Mouse (Mus musculus): ENCODE data around the gene Asic2.

Asic2 gene

DNA sequence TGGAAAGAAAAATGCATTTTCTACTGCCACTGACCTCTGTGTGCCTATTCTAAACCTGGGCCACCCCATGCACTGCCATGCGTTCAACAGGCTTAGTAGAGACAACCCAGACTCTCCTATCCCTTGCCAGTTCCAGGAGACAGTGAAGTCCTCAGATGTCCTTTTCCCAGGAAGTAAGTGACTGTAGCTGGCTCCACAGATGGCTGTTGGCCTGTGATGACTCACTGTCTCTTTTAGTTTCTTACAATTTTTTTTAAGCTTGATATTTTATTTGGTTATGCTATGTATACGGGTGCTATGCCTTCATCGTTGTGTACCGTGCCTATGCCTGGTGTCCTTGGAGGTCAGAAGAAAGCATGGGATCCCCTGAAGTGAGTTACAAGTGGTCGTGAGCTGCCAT lies 370.7 kb downstream of the Asic2 start:
- no peak for DNase-seq

DNA sequence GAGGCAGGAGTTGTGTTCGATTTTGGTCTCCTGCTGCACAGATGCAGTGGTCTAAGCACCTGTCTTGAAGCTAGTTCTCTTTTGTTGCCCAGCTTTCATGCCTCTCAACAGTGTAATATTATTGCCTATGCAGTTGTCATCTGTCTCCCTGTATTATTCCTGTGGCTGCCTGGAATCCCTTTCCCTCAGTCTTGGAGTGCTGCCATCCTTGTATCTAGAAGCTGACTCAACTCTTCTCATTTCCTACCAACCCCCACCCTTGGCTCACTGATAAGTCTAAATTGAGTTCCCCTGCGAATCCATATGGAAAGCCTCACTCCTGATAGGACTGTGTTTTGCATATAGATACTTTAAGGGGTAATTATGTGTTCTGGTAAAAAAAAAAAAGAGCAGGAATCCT lies 373.0 kb downstream of the Asic2 start:
- DNase-seq = no peak

DNA sequence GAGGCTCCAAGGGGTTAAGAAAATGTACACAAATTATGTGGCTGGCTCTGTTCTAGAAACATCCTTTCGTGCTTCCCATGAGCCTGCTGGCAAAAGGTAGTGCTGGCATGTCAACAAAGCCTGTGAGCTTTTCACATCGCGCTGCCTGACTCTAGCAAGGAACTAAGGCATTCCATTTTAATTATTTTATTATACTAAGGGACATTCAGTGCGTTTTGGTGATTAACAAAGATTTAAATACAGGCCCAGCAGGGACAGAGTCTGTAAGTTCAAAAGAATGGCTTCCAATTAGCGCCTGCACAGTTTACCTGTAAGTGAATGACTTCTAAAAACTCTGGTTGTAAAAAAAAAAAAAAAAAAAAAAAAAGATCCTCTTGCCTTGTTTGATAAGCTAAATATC lies 375.5 kb downstream of the Asic2 start:
- DNase-seq = no peak

DNA sequence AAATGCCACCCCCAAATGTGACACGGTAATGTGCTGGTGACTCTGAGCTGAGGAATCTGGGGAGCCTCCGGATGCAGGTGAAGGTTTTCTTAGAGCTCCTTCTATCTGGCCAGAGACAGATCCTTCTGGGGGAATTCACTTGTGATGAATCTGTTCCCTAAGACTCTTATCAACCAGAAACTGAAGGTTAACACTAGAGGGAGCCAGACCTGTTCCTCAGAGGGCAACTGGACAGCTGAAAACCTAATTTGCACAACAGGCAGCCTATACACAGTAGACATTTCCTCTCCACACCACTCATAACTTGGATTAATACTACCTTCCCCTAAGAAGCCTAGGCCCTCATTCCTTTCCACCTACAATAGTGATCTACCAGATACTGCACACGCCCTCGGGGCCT lies 377.3 kb downstream of the Asic2 start:
- DNase-seq = no peak

DNA sequence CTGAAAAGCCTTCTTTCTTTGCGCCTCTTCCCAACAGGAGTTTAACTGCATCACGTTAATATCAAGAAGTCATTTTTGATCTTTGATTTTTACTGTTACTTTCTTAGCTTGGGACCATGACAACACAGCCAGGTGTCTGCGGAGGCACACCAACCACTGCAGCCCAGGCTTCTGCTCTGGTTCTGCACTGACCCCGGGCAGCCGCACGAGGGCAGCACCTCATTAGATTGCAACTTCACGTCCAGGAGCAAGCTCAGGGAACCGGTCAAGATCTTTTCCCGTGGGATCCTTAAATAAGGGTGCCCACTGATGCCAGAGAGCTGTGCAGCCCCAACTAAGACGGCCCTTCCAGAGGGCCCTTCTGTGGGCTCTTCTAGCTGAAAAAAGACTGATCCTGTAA lies 379.6 kb downstream of the Asic2 start:
- peak; percentile 24 for DNase-seq

DNA sequence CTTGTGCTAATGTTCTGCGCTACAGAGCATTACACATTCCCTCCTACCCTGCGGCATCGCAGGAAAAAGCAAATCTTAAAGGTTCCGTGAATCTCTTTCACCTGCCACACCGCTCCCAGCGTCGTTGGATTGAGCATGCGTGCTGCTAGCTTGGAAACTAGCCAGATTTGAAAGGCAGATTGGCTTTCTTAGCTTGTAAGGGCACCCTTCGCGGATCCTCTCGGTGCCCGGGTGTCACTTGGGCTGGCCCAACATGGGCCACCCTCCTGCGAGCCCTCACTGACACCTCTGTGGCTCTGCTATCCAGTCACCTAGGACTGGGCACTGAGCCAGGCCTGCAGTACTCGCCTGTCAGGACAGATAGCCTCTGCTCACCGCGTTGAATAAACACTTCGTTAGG lies 380.3 kb downstream of the Asic2 start:
- no peak for DNase-seq

DNA sequence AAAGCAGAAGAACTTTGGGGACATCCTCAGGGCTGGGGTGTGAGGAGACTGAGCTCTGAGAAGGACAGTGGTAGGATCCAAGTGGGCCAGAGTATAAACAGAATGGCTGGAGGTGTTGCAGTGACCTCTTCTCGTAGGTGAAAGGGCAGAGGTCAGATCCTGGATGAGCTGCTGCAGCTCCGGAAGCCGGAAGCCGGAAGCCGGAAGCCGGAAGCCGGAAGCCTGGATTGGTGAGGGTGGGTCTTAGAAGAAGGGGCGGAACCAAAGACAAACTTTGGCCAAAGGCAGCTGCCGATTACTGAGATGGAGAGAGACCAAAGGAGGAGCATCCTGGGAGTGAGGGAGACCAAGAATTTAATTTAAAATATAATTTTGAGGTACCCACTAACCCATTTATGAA lies 381.1 kb downstream of the Asic2 start:
- no peak for DNase-seq

DNA sequence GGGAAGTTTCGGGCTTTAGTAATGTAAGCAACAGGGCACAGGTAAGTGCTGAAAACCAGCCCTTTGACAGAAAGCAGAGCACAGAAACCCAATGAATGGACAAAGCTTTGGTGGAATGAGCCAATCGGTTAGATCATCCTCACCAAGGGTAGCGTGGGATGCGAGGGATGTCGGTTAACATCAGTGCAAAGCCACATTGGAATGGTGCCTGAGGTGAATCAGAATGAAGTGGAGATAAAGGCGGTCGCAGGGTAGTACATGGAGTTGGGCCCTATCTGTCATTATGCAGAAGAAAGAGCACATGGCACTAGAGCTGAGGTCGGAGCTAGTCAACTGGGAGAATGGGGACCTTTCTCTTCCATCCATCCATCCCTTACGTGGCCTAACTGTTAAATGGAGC lies 383.8 kb downstream of the Asic2 start:
- DNase-seq = no peak

DNA sequence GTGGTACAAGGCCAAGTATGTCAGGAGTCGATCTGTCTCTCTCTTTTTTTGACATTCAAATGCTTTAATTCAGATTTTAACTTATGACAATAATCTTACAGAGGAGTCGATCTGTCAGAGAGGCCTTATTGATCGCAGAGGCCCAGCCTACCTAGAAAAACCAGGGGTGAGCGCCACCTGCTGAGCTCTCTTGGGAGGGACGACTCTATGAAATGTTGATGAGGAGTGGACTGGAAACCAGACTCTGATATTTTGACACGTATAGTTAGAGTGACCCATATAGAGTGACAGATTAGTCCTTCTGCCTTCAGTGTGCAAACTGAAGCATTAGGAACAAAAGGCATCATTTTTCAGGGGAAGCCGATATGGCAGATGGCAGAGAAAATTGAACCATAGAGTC lies 385.1 kb downstream of the Asic2 start:
- no peak for DNase-seq

DNA sequence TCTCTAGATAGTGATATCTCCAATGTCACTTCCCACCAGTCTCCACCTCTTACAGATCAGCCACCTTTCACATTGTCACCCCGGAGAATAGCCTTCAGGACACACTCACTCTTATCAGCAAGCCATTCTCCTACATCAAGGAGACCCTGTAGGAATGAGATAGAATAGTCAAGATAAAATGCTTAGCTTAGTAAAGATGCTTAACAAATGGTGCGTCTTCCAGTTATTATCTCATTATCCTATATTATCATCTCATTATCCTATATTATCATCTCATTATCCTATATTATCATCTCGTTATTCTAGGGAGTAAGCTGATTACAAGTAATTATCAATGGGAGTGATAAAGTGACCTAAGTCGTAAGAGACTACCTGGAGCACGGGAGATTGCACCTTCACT lies 386.1 kb downstream of the Asic2 start:
- DNase-seq = no peak

DNA sequence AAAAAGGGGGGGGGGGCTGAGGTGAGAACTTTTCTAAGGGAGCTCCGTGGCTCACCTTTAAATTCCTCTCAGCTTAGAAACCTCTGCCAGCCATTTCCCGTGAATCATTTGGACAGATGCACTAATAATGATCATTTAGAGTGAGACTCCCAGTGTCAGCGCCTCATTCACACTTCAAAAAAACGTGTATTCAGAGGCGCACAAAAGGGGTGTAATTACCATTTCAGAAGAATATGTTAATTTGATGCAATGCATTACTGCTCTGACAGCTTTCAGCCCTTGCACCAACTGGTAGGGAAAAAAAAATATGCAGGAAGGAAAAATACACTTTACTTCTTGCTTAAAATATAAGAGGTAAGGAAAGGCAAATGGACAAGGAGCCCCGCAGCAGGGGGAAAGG lies 388.5 kb downstream of the Asic2 start:
- no peak for DNase-seq

DNA sequence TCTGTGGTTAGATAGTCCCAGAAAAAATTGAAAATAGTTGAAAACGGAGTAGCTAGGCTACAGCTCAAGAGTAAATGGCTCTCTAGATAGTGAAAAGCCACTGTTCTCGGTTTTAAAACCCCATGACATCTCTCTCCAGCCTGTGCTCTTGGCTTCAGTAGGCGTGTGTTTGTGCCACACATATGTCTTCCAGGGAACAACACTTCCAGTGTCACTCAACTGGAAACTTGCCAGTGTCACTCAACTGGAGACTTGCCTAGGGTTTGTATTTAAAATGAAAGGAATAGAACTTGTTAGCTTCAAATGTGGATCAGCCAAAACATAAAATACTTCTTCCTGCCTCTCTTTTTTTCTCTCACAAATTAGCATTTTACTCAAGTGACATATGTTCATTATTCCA lies 397.9 kb downstream of the Asic2 start:
- no peak for DNase-seq

DNA sequence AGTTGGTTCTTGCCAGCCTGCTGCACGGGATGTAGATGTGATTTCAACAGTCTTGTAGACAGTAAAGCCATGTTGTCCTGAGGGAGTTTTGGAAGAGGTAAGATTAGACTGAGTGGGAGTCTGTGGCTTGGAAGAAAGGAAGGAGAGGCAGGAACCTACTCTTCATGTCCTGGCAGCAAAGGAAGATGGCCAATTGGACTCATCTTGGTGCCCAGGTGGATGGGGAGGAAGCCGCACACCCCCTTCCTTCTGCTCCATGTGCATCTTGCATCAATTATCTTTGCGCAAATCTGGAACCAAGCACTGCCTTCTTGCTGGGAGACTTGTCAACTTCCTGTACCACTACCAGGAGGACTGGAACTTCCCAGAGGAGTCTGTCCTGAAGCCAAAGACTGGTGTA lies 403.4 kb downstream of the Asic2 start:
- no peak for DNase-seq

DNA sequence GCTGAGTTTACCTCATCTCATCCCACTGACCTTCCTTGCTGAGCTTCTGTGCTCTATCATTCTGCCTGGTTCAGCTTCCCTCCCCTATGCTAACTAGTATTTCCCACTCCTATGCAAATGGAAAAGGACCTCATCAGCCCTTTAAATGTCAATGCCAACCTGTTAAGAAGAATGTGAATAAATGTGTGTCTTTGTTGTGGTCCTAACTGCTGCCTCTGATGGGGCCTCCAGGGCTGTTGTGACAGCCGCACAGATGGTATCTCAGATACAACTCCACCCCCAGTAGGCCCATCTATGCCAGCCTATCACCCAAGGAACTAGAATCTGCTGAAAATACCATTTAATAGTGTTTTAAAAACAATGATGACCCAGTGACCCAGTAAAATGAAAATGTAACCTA lies 407.9 kb downstream of the Asic2 start:
- no peak for DNase-seq

DNA sequence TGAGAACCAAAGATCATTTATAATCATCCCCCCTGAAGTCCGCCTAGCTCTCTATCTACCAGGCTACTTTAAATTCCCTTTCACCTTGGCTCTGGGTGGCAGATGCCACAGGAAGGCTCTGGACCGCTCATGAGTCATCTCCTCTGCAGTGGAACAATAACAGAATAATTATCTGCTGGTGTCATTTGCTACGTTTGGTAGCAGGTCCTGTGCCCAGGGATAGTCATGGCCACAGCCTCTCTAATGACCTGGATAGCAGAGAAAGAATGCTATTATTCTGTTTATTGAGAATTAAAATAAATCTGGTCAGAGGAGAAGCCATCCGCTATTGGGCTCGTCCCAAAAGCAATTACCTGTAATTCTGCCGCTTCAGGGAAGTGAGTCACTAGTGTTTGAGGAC lies 425.1 kb downstream of the Asic2 start:
- DNase-seq = no peak

DNA sequence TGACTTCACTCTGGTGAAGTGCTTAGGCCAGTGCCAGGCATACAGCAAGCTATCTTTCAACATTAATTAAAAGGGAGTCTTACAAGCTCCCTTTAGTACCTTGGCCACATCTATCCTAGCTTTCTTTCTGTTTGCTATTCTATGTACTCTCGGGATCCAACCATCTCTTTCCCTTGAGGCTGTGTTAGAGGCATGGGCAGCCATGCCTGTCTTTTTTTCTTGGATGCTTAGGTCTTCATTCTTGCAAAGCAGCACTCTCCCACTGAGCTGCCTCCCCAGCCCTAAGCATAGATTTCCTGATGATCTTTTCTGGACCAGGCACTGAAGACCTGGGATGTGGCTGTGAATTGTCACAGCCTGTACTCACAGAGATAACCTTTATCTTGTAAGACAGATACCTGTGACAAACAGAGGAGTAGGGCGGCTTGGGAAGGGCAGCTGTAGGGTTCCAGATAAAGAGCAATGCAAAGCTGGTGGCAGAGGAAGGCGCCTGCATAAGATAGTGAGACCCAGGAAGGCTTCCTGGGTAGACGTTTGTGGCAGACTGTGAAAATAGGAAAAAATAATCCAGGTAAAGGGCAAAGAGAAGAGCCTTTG lies 433.0 kb downstream of the Asic2 start:
- DNase-seq = no peak

DNA sequence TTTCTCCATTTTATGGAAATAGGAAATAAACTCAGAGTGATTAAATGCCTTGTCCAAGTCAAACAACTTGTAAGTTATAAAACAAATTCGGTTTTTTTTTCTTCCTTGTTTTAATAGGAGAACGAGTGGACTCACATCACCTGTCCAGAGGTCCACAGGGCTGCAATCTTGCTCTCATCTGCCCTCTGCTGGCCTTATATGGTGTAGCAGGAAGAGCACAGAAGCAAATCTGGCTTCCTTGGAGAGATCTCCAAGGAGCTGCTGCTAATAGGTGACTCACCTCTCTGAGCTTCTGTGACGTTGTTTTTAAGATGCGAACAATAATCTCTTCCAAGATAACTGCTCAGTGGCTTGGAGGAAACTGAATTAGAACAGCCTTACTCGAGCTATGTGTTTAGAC lies 433.6 kb downstream of the Asic2 start:
- DNase-seq = peak; percentile 6

DNA sequence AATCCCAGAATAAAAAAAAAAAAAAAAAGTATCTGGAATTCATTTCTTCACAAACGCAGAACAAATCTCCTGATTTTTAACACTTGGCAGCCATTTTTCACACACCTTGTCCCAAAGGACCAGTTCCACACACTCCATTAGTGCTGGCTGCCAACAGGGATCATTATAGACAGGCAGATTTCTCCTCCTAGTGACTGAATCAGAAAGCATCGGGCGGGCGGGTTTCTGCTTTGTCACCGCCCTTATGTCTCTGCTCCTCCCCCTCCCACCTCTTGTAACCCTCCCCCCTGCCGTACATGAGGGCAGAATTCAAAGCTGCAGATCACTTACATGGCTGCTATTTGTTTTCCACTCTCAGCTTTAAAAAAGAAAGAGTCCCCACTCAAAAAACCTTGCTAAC lies 436.4 kb downstream of the Asic2 start:
- no peak for DNase-seq

DNA sequence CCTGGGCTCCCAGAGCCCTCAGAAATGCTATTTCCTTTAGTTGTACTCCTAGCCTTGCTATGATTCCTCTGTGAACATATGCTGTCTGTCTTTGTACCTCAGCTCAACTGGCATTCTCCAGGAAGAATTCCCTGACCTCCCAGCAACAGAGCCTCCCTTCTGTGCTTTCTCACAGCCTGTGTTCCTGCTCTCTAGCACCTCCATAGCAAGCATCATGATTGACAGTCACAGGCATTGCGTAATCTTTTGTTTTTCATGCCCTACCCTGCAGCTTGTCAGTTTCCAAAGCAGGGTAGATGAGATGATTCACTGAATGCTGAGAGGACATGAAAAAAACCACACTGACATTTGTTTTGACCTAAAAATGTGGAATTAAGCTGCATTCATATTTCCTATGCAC lies 445.3 kb downstream of the Asic2 start:
- DNase-seq = no peak

DNA sequence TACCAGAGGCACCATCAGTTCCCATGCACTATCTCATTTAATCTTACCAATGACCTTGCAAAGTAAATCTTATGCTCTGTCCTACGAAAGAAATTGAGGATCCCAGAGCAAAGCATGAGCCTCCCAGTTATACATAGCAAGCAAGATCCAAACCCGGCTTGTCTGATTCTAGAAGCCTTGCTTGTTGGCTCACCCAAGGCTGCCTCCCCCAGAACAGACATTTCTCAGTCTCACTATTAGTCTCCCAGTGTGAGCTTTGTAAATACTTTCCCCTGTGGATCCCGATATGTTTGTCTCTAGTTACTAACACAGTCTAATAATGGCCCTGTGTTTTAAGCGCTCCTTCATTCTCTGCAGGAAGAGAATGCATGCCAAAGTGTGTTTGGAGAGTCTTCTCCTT lies 446.4 kb downstream of the Asic2 start:
- no peak for DNase-seq

DNA sequence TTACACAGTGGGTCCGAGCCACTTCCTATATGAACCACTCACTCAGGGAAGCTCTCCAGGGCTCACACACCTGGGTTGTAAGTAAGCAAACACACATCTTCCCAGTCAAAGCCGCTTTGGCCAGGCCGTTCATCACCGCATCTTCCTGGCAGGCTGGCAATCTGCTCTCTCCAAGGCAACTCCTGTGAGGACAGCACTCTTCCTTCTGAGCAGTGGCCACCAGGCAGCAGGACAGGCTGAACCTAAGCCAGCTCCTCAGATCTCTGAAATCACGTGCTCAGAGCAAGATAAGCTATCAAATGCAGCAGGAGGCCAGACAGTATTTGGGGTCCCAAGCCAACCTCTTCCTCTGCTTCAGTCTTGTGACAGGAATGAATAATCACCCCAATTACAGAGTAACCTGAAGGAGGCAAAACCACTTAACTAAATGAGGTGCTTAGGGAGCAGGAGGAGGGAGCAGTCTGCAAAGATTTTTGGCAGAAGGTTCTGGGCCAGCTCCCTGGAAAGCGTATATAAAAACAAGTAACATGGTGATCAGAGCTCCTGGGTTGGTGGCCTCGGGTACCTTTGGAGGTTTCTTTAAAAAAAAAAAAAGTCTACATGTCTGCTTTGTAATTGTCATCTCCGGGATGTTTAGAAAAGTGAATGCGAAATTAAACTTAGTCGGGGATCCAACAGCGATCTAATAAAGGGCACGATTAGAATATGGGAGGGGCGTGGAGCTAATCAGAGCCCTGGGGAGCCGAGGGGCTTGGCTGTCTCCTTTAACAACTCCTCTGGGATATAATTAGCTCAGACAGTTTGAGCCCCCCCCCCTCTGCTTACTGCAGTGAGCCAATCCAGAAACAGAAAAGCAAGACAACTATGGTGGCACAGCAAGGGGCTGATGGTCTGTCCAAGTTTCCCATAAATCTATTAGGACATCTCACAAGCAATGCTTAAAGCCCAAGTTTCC lies 450.0 kb downstream of the Asic2 start:
- DNase-seq = no peak

DNA sequence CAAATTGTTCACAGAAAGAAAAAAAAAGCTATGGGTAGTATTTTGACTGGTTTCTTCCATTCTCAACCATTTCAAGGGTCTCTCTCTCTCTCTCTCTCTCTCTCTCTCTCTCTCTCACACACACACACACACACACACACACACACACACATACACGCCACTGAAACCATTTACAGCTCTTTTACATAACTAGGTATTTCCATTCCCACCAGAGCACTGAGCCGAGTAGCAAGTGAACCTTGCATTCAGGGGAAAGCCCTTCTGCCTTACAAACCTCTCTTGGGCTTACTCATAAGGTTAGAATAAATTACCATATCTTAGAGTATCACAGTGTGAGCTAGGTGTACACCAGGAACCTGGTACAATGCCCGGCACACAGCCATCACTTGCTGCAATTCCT lies 452.5 kb downstream of the Asic2 start:
- no peak for DNase-seq

DNA sequence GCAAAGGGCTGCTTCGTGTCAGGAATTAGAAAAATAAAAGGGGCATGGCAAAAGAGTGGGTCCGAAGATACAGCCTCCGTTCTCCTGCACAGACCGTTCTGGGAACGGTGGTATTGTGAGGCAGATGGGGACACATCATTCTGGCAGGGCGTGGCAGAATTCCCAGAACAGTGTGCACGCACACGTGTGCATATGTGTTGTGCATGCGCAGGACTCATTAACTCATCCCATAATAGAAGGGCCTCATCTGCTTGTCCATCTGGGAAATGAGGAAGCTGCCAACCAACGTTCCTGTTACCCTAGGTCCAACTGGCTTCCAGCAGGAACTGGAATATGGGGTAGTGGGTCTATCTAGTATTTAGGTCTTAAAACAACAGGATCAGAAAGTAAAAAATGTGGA lies 455.8 kb downstream of the Asic2 start:
- no peak for DNase-seq

DNA sequence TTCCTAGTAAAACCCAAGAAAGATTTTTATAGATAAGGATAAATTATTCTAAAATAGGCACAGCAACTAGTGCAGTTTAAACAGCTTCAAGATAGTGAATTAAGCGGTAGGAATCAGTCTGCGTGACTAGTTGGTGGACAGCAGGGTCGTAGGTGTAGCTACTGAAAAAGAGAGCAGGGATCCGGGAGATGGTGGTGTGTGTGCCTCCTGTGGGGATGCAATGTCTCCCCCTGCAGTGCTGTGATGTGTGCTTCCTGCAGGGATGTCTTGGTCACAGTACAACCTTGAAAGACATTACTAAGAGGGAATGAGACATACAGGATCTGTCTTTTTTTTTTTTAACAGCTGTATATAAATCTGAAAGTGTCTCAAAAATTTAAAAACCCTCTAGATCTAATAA lies 456.9 kb downstream of the Asic2 start:
- DNase-seq = no peak
